8 mouse cellular contexts compared by ENCODE assay signal in the genomic region with DNA sequence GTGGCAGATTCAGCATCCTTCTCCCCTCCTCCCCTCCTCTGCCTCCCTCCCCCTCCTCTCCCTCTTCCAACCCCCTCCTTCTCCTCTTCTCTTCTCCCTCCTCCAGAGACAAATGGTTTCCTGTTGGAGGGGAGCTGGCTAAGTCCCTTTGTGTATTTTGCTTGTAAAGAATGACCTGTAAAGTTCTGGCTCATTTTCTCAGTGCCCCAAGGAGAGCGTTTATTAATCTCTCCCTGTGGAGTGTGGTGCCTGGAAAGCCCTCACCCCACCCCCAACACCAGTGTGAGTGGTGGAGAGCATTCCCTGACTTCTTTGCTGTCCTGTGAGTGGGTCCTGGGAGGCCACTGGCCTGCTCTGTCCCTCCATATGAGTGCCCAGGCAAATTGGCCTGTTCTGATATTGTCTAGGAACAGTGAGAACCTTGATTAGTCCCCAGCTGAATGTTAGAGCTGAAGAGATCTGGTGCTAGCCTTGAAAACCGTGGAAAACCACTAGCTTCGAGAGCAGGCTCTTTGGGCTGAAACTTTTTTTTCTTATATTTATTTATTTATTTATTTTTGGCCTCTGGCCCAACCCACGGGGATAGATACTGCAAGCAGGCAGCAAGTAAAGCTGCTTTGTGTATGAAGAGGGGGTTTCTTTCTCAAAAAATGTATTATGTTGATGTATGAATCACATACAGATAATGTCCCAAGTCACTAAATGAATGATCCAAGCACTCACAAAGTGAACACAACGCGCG.
DNase-seq lines count a peak whose midpoint lies in the region; ATAC-seq lines count a peak whose summit lies in the region.

No protein-coding gene starts in this region.

- H3K27me3 ChIP-seq in forebrain, embryonic 14.5 days (replicated peaks; ENCODE audit: control insufficient read depth, insufficient read depth, low read length): no peaks in the 10 kb centered on the region
- no peaks in the 10 kb centered on the region for H3K27me3 ChIP-seq in limb, embryonic 10.5 days (ENCODE audit: low read depth, poor library complexity, severe bottlenecking)
- H3K27me3 ChIP-seq in stomach, embryonic 16.5 days (ENCODE audit: control insufficient read depth, insufficient read depth, low read length): no peaks in the 10 kb centered on the region

- peaks cover 19% of the 10 kb centered on the region for H3K4me1 ChIP-seq in forebrain, embryonic 14.5 days (ENCODE audit: control insufficient read depth, insufficient read depth, low read length)
- H3K4me1 ChIP-seq in limb, embryonic 10.5 days: peaks cover 48% of the 10 kb centered on the region
- peaks cover 8% of the 10 kb centered on the region; the same call in 1 of the 2 replicates for H3K4me1 ChIP-seq in stomach, embryonic 16.5 days (ENCODE audit: control insufficient read depth, insufficient read depth, low read length)

- H3K27ac ChIP-seq in forebrain, embryonic 14.5 days (ENCODE audit: low read depth, low read length): peak overlapping the region; percentile 16; the same call in 1 of the 2 replicates
- H3K27ac ChIP-seq in limb, embryonic 10.5 days: peak overlapping the region; percentile 81
- H3K27ac ChIP-seq in stomach, embryonic 16.5 days (ENCODE audit: low read length): peak overlapping the region; percentile 35; the same call in 1 of the 2 replicates

- H3K9ac ChIP-seq in forebrain, embryonic 14.5 days (ENCODE audit: low read length): no peak overlapping the region
- H3K9ac ChIP-seq in stomach, embryonic 16.5 days (ENCODE audit: low read length): no peak overlapping the region

- peak; percentile 13 to 22 for DNase-seq in kidney, postnatal 4 days
- no peak for DNase-seq in kidney, postnatal 25 days
- DNase-seq in forebrain, embryonic 14.5 days (ENCODE audit: low spot score): peak; percentile 53
- no peak for DNase-seq in limb, embryonic 10.5 days (ENCODE audit: low spot score)
- DNase-seq in ovary, postnatal 14 days (ENCODE audit: low spot score): no peak
- no peak for DNase-seq in cerebellum, adult 9-11 months
- no peak for DNase-seq in natural killer cell, adult 2 months (ENCODE audit: low spot score in 2 of 2)

- no peaks in the 10 kb centered on the region for H3K9me3 ChIP-seq in forebrain, embryonic 14.5 days (replicated peaks; ENCODE audit: control insufficient read depth, low read length)
- no peaks in the 10 kb centered on the region for H3K9me3 ChIP-seq in limb, embryonic 10.5 days (replicated peaks)
- H3K9me3 ChIP-seq in stomach, embryonic 16.5 days (replicated peaks; ENCODE audit: control insufficient read depth, low read length): no peaks in the 10 kb centered on the region

- ATAC-seq in forebrain, embryonic 14.5 days: peak; percentile 40; the same call in 1 of the 2 replicates
- 0 out of 2 replicates have a peak, but pooled peaks have one; percentile 8 for ATAC-seq in stomach, embryonic 16.5 days (ENCODE audit: insufficient read depth, low FRiP score)

- no peaks in the 10 kb centered on the region for H3K36me3 ChIP-seq in forebrain, embryonic 14.5 days (ENCODE audit: control insufficient read depth, insufficient read depth, low read length)
- no peaks in the 10 kb centered on the region for H3K36me3 ChIP-seq in limb, embryonic 10.5 days
- H3K36me3 ChIP-seq in stomach, embryonic 16.5 days (ENCODE audit: control insufficient read depth, insufficient read depth, low read length): no peaks in the 10 kb centered on the region

- H3K4me3 ChIP-seq in forebrain, embryonic 14.5 days (ENCODE audit: low read depth, low read length): no peak overlapping the region
- H3K4me3 ChIP-seq in limb, embryonic 10.5 days: no peak overlapping the region
- H3K4me3 ChIP-seq in stomach, embryonic 16.5 days (replicated peaks; ENCODE audit: low read length): no peak overlapping the region

- 50% methylated on average over 7 of the region's 7 CpGs for WGBS in forebrain, embryonic 14.5 days
- 69% methylated on average over 7 of the region's 7 CpGs for WGBS in limb, embryonic 10.5 days
- WGBS in stomach, embryonic 16.5 days: 57% methylated on average over 7 of the region's 7 CpGs

- no peak overlapping the region for H3K4me2 ChIP-seq in forebrain, embryonic 14.5 days (ENCODE audit: low read length)
- H3K4me2 ChIP-seq in stomach, embryonic 16.5 days (ENCODE audit: low read depth, low read length): no peak overlapping the region

Comparison
In these comparisons a context has a peak if more than half of its experiments do, and no peak if none do; other contexts are left out.
1. DNase-seq: peak in kidney, postnatal 4 days (2 of 2) and forebrain, embryonic 14.5 days (single experiment); none in kidney, postnatal 25 days (0 of 2), limb, embryonic 10.5 days (single experiment), ovary, postnatal 14 days (single experiment), cerebellum, adult 9-11 months (single experiment) and natural killer cell, adult 2 months (0 of 2).
2. H3K27ac ChIP-seq: peak in every context shown above with its lines; median percentile 81 in limb, embryonic 10.5 days; 35 in stomach, embryonic 16.5 days; 16 in forebrain, embryonic 14.5 days.